Mouse (Mus musculus): ENCODE data around the gene Rftn1.

The Rftn1 gene

DNA sequence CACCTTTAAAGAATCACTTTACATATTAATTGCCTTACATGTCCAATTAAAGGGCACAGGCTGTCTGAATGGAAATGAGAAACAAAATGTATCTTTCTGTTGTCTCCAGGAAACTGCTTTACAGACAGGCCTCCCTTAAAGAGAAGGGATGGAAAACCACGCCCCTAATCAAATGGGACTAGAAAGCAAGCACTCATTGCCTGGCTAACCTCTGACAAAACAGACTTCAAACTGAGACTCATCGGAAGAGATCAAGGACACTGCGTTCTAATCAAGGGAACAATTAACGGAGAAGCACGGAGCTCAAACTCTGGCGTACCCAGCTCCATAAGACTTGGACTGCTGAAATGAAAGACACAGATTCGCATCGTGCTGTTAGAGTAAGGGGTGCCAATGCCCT is 200.9 kb downstream of the Rftn1 start:
- CTCF ChIA-PET = no interaction called here

DNA sequence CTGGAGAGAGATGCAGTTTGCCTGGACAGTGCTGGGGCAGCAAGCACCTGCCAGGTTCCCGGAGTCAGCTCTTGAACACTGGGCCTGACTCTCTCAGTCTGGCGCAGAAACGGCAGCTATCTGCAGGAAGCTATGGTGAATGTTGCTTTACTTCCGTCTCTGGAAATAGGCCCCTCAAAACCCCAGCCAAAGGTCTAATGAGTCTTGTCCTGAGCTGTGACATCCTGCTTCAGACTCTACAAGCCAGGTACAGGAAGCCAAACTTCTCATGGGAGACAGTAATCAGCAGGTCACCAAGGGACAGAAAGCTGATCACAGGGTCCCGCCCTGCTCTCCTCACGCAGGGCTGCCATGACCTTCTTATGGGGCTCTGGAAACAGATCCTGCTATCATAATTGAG is 203.4 kb downstream of the Rftn1 start:
- CTCF ChIA-PET = no interaction called here

DNA sequence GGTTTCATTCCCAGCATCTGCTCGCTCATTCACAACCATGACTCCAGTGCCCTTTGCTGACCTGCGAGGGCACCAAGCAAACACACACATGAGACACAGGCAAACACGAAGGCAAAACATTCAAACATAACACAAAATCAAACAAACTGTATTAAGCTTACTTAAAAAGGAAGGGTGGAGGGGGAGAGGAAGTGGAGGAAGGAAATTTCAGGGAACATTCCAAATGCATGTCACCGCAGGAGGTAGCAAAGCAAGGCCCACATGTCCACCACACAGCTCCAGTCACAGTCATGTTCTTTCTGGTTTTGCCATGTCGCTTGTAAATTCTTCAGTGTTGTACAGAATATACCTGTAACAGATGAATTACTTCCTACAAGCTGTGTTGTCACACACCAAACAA is 207.0 kb downstream of the Rftn1 start:
- CTCF ChIA-PET = no interaction called here

DNA sequence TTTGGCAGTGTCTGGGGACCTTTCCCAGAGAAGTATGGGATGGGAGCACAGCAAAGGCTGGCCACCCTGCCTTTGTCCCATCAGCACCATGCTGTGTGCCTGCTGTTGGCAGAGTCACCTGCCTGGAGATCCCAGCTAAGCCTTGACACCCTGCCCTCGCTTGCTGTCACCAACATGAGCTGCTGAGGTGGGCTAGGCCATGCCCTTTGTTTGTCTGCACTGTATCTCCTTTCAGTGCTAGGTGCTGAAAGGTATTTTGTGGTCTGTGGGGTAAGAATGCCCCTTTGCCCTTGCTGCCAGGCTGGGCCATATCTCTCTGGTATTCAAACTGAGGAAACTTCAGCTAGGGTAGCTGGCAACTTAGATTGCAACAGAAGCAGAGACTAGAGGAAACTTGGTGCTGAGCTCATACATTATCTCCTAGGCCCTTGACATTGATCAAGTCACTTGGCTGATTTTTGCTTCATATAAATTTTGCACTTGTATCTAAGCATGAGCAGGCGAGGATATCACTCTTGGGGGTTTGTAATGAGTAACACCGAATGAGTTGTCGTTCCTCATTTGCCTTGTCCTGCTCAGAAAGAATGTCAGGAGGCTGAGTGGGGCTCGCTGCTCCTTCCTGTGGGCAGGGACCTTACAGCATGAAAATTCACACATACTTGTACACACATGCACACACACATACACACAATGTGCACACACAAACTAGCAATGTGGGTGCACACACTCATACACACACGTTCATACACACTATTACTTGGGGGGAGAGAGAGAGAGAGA is 207.7 kb downstream of the Rftn1 start:
- CTCF ChIA-PET = no interaction called here

DNA sequence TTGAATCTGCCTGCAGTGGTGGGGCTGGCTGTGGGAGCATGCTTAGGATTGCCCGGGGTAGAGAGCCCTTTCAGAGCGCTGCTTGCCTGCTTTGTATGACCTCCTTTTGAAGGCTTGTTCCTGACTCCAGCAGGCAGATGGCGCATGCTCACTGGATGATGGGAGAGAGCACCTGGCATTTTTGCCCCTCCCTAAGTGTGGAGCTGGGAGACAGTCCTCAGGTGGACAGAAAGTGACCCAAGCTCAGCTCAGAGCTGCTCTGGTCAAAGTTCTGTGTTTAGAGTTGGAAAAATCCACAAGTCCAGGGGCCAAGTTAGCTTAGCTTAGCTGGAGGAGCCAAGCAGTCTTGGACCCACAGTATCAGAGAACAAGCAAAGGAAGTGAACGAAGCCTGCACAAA is 208.9 kb downstream of the Rftn1 start:
- CTCF ChIA-PET = interaction anchor here (1.5 kb wide), 1 partner anchor 11 kb away, joined by 4 read pairs; no protein-coding TSS in a partner anchor

DNA sequence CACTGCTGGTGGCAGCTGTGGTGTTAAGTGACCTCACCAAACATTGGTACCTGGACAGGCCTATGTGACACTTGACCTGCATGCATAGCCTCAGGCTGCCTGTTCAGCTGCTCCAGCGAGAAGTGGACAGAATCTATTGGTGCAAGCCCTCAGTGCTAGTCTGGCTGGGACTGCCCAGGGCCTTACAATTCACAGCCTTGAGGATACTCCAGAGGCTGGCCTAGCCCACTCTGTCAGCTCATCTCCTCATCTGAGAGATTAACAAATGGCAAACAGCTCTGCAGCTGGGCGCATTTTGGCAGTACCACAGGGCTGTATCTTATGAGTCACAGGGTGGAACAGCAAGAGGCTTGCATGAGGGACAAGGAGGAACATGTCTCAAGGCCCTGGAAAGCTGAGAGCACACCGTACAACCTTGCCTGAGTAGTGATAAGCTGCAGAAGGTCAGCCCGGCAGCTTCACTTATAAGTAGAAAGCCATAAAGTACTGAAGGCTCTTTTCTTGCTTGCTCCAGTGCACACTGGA is 210.7 kb downstream of the Rftn1 start:
- CTCF ChIA-PET = no interaction called here

DNA sequence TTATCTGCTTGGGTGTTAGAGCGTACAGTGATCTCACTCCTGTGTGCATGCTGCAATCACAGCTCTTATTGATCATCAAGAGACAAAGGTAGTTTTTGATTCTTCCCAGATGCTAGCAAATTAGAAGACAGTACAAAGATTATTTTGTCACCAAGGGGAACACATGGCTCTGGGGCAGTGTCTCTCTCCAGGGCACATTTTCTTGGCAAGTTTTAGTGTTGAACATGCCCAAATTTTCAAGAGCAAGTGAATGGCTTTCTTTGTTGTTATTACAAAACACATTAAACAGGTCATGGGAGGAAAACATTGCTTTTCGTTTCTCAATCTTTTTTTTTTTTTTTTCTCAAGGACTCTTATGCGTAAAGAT is 213.1 kb downstream of the Rftn1 start:
- CTCF ChIA-PET = no interaction called here

DNA sequence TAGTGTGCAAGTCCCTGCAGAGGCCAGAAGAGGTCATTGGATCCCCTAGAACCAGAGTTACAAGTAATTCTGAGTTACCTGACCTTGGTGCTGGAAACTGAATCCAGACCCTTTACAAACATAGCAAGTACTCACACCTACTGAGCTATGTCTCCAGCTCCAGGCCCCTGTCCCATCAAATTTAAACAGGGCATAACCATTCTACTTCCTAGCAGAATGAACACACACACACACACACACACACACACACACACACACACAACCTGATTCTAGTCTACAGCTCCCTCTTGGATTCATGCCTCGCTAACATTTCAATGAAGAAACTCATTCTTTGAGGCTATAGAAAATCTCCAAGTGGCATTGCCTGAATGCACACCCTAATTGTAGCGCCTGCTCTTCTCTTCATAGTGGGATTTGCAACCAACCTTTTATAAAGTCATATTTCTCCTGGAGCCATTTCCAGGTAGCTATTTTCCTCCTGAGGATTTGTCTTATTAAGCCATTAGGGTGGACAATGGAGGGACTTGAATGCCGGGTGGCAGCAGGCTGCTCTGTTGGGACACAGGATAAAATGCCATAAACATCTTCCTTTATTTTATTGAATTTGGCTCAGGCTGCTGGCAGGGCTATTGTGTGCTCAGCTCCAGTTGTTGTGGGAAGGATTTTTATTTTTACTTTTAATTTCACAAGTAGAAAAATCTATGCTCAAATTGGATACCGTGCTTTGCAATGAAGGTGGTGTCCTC is 213.6 kb downstream of the Rftn1 start:
- CTCF ChIA-PET = no interaction called here

DNA sequence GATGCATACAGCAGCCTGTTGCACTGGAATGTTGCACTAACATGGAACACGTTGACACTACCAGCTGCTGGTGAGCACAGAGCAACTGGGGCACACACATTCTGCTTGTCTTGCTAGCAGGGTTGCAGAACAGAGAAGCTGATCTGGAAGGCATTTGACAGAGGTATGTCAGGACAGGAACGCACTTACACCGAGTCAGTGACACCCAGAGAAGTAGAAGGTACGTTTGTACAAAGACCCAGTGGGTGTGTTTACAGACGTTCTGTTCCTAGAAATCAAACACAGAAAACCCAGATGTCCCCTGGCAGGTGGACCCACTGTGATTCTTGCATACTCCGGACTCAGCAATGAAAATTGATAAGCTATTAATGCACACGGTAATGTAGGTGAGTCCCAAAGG is 215.0 kb downstream of the Rftn1 start:
- CTCF ChIA-PET = no interaction called here

DNA sequence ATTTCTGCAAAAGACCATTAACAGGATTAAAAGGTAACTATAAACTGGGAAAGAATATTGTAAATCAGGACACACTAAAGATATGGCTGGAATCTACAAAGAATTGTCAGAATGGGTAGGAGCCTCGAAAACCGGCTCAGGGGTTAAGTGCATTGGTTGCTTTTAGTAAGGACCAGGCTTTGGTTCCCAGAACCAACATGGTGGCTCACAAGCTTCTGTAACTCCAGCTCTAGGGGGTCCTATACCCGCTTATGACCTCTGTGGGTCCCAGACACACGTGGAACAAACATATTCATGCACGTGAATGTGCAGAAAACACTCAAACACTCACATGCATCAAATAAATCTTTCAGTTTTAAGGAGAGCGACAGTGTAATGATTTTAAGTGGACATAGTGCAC is 215.5 kb downstream of the Rftn1 start:
- CTCF ChIA-PET = no interaction called here

DNA sequence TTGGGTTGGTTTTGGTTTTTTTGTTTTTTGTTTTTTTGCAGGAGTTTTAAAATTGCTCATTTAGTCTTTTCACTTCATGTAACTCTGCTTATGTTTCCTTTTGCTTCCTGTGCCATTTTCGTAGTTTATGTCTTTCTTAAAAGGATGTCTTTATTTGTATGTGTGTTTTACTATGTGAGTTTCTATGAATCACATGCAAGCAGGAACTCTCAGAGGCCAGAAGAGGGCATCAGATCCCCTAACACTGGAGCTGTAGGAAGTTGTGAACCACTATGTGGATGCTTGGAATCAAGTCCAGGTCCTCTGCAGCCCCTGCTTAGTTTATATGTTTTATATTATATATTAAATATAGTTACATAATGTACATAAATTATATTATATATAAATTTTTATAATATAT is 218.3 kb downstream of the Rftn1 start:
- CTCF ChIA-PET = interaction anchor here (0.5 to 0.8 kb wide), 3 partner anchors 39 to 264 kb away, joined by 3 to 9 read pairs (median 8); no protein-coding TSS in a partner anchor

DNA sequence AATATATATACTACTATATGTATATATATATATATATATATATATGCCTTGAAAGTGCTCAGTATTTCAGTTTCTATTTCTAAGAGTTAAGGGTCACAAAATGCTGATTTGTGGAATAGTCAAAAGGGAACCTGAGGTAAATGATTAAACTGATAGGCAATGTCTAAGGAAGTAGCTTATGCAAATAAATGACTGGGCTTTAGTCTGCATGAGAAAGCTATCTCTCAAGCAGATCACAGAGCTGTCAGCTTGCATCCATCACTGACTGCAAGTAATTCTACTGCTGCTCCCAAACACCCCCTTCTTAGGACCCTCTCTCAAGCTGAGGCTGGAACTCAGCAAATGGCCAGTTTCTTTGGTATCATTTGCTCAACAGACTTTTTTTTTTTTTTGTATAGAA is 219.4 kb downstream of the Rftn1 start:
- CTCF ChIA-PET = interaction anchor here (0.6 to 1.3 kb wide), 4 partner anchors 10 to 322 kb away, joined by 4 to 9 read pairs (median 4); no protein-coding TSS in a partner anchor

DNA sequence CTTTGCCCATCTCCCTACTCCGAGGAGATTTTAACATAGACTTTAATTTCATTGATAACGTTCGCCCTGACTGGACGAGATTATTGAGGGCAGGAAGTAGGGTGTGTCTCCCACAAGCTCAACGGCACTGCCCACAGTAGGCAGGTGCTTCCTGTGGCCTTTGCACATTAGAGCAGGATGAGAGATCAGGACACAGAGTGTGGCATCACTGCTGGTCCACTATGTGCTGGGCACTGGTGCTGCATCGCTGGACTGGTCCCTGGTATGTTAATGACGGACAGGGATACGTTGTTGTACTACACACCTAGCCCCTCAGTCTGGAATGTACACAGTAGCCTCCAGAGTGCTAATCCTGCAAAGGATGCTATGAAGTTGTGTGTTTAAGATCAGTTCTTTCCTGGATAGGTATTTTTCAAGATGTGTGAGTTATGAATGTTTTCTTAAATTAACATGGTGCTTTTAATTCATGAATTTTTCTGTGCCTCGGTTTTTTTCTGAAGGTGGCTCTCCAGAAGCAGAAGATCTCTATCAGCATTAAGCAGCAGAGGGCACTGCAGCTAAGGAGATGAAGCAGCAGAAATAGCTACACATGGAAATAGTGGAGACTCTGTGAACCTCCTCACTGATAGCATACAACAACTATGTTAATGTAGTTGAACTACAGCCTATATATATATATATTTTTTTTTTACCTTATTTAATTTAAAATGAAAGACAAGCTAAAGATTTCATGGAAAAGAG is 221.8 kb downstream of the Rftn1 start:
- CTCF ChIA-PET = interaction anchor here (0.6 kb wide), 3 partner anchors 41 to 367 kb away, joined by 3 to 8 read pairs (median 6); no protein-coding TSS in a partner anchor

DNA sequence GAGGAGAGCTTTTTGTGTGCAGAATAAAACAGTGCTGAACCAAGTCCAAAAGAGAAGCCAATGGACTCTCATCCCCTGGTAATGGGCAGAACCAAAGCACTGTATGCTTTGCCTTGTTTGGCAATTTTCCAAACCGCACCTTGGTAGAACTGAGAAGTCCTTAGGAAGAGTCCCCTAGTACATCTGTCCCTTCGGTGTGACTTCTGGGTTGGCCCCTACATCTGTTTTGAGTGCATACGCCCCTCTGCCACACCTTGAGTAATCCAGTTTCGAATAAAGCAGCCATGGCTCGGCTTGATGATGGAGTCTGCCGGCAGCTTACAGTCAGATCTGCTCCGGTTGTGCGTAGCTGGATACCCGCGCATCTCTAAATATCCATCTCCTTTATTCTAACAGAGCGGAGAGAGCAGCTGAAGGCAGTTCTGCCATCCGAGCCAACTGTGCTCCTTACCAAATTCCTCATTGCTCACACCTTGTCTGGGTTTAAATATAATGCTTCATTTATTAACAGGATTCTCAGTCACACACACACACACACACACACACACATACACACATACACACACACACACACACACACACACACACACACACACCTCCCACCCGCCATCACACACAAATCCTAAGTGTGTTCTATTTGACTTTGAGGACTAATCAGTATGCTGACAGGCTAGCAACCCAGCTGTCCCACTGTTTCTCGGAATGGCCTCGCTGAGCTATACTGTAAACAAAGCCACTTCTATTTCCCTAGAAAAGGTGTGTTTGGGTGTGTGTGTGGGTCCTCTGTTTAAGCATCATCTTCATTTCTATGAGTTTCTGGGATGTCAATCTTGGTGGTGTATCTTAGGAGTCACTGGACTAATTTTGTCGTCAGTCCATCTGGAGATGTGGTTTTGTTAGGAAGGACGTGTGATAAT is 224.4 kb downstream of the Rftn1 start:
- CTCF ChIA-PET = interaction anchor here (0.9 kb wide), 1 partner anchor 14 kb away, joined by 3 read pairs; no protein-coding TSS in a partner anchor

DNA sequence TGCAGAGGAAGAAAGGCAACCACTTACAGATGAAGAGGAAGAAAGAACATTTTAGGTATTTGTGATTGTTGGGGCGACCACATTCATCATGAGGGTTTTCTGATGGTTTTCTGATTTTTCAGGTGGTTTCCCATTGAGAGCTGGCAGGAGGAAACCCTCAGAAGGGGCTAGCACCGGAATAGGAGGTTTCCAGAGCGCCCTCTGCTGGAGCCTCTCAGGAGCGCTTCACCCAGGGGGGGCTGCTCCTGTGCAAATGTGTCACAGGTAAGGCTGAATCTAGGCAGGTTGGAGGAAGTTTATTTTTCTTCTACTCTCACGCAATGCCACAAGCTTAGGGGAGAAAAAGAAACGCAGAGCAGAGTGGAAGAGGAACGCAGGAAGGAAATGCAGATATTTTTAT is 225.4 kb downstream of the Rftn1 start:
- CTCF ChIA-PET = interaction anchor here (0.9 kb wide), 1 partner anchor 13 kb away, joined by 3 read pairs; no protein-coding TSS in a partner anchor

DNA sequence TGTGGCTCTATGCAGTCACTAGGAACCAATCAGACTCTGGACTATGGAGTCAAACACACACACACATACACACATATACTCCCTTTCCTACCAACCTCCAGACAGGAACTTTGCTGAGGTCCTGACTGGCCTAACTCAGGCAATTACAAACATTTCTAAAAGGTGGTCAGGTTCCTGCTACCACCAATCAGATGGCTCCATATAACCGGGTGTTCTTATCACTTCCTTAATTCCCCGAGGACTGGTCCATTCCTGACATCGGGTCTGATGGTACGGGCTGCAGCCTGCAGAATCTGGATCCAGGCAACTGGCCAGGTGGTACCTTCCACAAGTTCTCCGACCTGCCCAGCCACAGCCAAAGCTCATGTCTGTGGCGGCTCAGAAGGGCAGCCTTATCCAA is 226.0 kb downstream of the Rftn1 start:
- CTCF ChIA-PET = no interaction called here

DNA sequence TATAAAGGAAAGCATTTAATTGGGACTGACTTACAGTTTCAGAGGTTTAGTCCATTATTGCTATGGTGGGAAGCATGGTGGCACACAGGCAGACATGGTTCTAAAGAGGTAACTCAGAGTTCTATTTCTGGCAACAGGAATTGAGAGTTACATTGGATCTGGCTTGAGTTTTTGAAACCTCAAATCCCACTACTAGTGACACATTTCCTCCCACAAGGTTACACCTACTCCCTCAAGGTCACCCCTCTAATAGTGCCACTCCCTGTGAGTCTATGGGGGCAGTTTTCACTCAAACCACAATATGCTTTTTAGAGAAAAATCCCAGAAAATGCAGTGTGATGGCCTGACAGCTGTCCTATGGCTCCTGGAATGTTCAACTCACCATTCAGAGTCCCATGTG is 231.5 kb downstream of the Rftn1 start:
- CTCF ChIA-PET = no interaction called here

DNA sequence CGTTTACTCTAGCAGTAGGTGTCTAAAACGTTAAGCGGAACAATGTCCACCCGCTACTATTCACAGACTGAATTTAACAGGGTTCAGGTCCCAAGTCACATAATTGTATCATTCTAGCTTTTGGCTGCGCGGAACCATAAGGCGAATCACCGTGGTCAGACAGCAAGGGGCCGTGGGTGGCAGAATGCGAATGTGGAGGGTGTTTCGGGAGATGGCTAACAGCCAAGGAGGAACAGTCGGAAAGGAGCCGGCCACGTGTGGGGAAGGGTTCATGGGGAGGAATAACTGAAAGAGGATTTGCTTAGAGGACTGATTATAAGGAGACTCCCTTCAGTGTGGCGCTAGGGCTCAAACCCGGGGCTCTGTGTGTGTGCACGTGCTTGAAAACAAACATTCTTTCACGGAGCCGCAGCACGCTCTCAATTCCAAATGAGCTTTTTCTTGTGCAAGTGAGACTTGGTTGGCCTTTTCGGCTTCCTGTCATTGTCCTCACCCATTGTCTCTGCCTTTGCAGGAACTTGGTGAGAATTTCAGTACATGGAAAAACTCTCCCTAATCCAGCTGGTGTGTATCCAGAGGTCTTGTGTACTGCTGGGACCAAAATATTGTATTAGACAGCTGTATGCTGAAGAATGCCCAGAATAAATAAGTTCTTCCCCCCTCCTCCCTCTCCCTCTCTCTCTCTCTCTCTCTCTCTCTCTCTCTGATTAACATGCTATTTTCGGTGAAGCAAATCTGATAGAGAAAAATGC is 238.4 kb downstream of the Rftn1 start:
- CTCF ChIA-PET = interaction anchor here (0.6 to 1.6 kb wide), 7 partner anchors 9 to 1808 kb away, joined by 3 to 12 read pairs (median 3); no protein-coding TSS in a partner anchor

DNA sequence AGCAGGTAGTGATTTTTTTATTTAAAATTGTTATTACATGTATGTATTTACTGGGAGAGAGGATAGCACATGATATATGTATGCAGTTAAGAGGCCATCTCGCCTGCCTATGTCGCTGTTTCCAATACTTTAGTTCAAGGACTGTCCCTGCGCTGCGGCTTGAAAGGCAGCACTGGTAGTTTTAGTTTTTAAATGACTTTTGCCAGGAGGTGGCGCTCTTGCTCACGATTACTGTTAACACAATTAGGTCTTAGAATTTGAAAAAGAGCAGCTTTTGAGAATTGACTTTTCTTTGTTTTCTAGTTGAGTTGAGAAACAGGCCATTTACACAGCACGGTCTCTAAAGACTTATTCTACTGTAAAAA is 239.0 kb downstream of the Rftn1 start:
- CTCF ChIA-PET = interaction anchor here (1.1 to 1.6 kb wide), 4 partner anchors 12 to 277 kb away, joined by 3 to 12 read pairs (median 4); no protein-coding TSS in a partner anchor

DNA sequence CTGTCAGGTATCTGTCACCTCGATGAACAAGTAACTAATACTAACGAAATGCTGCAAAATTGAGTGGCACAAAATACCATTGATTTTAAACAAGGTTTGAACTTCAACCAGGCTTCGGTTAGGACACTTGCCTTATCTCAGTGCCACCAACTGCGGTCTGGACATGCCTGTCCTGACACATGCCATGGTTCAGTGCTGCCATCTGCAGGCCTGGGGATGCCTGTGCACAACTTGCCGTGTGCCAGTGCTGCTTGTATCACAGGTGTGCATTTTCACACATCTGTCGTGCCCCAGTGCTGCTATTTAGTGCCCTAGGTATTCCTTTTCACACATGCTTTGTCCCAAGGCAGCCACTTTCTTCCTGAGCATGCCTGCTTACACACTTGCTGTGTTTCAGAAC is 247.8 kb downstream of the Rftn1 start:
- CTCF ChIA-PET = no interaction called here
